Mouse (Mus musculus) T-helper 2 cell (primary cell): ENCODE data around the gene Olfr552.
"Not testable (repeated sequence)": the region's sequence is repeated elsewhere in the genome, so short reads cannot be mapped to it uniquely, and the experiment has no call there.

Experiments
- in situ Hi-C: fragments of 300-600 bp; cut with MboI, MseI; formaldehyde crosslinking; loops from one replicate; pipeline ENCODE4 v1.15.1; 2025; ENCODE audit warnings: high pct_unique_total_duplicates

Olfr552 gene

DNA sequence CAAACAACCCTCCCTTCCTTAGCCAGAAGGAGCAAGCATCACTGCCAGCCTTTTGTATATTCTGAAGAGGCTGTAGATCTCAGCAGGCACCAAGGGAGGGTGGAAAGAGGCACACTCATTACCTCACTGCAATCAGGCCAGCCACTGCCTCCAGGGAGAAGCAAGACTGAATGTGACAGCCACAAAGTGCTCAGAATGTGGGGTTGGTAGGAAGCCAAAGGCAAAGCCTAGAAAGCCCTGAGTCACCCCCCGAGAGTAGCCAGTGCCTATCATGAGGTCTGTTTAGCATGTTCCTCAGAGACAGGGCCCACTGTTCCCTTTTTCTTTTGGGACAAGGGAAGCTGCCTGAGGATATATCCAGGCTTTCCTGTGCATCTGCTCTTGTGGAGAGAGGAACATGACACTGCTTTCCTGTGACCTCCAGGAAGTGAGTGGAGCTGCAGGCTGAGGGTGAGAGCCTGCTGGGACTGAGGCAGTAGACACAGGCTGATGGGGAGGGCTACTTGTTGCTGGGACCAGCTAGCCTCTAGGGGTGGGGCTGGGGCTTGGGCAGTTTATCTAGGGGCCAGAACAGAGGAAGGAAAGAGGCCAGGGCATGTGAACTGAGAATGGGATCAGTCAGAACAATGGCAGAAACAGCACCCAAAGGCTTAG is at the start of gene Olfr552:
Gene Olfr552 (plus strand): TSS at position 393 of the 654 bp plus-strand sequence.
- in situ Hi-C loops = no loop called here

DNA sequence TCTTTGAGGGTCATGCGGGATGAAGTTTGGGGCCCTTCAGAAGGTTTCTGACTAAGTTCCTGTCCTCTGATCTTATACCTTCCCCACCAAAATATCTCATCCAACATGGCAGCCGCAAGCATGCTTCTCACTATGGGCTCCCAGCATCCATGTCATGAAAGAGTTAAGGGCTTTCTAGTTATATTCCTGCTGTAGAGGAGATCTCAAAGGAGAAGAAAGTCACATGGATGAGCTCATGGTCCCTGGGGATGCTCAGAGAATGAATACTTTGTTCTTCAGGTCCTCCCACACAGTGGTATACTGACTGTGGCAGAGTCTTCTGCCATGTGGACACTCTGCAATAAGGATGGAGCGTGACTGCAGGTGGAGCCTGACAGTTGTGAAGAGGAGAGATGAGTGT is 48.0 kb upstream of the Olfr552 start, which contains the start of gene Olfr549:
Gene Olfr549 (plus strand): TSS at position 301 of the 400 bp plus-strand sequence.
- in situ Hi-C loops = no loop called here

DNA sequence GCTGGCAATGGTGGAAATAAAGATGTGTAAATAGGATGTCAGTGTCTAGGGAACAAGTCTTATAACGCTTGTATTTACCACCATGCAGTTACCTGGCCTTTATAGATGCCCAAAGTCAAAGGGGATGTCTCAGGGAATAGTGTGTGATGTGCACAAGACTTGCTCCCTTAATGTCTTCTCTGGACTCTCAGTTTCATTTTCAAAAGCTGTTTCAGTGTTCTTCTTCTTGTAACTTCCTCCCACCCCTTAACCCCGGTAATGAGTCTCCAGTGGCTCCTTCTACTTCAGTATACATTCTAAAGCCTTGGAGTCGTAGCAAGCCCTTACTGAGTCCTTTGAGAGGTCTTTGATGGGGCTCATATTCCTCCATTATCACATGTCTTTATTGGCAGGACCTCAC is 44.3 kb upstream of the Olfr552 start:
- in situ Hi-C loops = no loop called here

DNA sequence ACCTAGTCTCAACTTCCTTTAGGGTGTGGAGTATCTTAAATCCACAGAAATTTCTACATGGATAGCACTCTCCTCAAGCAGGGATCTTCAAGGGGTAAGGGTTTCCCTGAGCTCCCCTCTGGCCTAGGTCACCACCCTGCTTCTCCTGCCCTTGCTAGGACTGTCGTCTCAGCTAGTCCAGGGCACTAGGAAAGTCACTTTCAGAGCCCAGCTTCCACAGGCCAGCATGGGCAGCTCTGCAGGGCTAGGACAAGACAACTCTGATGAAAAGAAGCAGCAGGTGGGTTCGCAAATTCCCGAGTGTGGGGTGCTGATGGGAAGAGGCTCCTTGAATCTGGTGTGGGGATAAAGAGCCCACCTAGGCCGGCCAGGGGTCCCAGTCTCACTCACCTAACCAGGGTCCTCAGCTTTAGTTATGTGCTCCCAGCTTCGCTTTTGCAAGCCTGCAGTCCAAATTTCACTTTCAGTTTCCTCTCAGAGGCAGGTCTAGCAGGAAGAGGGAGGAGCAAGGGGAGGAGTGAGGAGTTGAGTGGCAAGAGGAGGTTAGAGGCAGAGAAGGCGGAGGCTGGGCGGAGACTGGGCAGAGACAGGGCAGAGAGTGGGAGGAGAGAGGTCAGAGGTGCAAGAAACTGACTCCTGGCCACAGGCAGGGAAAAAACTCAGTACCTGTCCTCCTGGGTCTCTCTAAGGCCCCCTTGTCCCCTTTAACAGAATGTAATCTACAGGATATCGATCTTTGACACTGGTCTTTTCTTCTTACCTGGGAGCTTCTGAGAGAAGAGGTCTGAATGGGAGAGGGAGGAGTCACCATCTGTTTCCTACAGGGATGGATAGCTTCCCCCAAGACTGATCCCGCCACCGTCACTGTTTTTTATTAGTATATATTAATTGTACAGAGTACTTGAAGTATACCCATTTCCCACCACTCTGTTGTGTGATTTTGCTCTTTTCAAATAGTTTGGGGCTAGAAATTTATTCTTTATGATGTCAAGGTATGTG is 32.3 kb upstream of the Olfr552 start, which contains the start of gene Trim21:
Gene Trim21 (minus strand): TSS at position 488 of the 999 bp plus-strand sequence.
- in situ Hi-C loops = loop anchor here (5.0 kb wide), 1 partner anchor 43 kb away; no protein-coding TSS in a partner anchor

GRCm38 (mm10) chr7:102566219-102566618 is 31.4 kb upstream of the Olfr552 start:
- in situ Hi-C loops = loop anchor here (5.0 kb wide), 1 partner anchor 44 kb away; no protein-coding TSS in a partner anchor

DNA sequence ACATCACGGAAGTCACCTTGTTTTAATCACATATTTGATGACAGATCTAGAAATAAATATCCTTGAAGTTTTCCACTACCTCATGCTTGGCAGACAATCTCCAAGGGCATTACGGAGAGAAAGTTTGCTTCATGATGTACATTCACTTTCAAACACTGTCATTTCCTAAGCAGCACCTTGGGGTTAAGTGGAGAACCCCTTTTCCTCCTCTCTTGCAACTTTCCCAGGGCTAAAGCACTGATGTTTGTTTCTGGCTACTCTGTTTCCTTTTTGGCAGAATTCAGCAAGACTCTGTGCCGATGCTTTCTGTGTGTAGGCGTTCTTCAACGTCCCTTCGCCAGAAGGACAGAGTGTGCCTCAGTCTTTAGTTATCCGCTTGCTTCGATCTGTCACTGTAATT is 26.4 kb upstream of the Olfr552 start, which contains the start of gene Olfr550:
Gene Olfr550 (plus strand): TSS at position 301 of the 400 bp plus-strand sequence.
- in situ Hi-C loops = no loop called here

GRCm38 (mm10) chr7:102573174-102573830 is 24.3 kb upstream of the Olfr552 start:
- in situ Hi-C loops = no loop called here

DNA sequence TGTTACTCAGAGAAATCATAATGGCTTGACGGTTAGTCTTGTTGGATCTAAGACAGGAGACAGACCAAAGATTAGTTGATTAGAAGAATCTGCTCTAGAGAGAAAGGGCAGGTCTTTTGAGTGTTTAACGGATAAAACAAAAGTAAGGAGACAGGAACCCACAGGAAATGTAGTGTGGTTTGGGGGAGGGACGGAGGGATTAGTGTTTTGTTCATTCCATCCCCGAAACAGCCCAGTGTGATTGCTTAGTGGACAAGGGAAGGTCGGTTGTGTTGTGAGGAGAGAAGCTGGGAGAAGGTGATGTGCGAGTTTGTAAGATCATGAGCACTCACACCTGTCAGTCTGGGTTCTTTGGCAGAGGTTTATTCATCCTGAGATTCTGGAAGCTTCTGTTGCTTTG is 21.6 kb upstream of the Olfr552 start:
- in situ Hi-C loops = no loop called here

GRCm38 (mm10) chr7:102591786-102592185 is 5.8 kb upstream of the Olfr552 start, which contains the start of gene Olfr551:
Gene Olfr551 (minus strand): TSS chr7:102591886.
- in situ Hi-C loops = no loop called here

DNA sequence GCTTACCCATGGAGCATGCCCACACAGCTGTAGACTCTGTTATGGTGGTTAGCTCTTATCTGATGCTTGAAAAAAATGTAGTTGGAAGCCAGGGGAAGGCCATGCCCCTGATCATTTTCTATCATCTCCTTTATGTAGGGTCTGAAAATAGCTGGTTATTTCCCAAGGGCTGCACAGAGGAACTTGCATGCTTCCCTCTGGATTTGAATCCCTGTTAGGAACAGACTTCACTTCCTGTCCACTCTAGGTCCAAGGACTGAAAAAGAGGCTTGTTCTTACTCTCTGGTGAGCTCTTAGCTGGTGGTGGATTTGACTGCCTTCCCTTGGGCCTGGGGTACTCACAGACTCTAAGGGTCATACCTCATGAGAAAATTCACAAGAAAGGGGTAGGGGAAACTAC is 20.5 kb downstream of the Olfr552 start, which contains the start of gene Olfr553:
Gene Olfr553 (minus strand): TSS at position 101 of the 400 bp plus-strand sequence.
- in situ Hi-C loops = no loop called here

- in situ Hi-C loops = no loop called here
Observed at GRCm38 (mm10) chr7:102619608-102620007, 22.0 kb downstream of the Olfr552 start.

DNA sequence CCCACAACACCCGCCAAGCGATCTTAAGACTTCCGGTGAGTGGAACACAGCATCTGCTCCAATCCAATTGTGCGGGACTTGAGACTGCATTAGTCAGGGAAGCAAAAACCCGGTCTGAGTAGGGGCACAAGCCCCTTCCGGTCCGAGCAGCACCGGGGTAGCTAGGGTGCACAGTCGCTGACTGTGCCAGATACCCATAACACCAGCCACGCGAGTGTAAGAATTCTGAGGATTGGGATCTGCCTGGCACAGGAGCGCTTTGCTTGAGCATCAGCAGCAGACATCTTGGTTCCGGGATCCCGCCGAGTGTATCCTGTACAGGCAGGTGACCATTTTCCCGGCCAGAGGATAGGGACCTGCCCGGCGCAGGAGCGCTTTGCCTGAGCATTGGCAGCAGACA is 22.8 kb downstream of the Olfr552 start:
- in situ Hi-C loops = not testable (repeated sequence)

DNA sequence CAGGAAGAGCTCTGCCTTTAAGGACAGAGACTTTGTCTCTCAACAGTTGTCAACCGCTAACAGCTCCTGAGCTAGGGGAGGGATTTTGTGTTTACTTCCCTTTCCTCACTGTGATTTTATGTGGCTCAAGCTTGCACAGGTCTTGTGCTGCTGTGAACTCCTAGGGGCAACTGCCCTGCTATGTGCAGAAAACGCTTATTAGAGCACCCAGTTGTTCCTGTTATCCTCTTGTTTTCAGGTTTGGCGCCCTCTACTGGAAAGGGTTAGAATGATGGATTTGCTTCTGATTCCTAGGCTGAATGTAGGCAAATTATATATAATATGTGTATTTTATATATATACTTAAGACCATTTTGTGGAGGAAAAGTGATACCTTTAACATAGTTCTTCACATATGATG is 39.1 kb downstream of the Olfr552 start:
- in situ Hi-C loops = loop anchor here (5.0 kb wide), 1 partner anchor 129 kb away; no protein-coding TSS in a partner anchor

GRCm38 (mm10) chr7:102638132-102638531 is 40.6 kb downstream of the Olfr552 start, which contains the start of gene Olfr554:
Gene Olfr554 (plus strand): TSS chr7:102638432.
- in situ Hi-C loops = loop anchor here (5.0 kb wide), 1 partner anchor 131 kb away; no protein-coding TSS in a partner anchor

DNA sequence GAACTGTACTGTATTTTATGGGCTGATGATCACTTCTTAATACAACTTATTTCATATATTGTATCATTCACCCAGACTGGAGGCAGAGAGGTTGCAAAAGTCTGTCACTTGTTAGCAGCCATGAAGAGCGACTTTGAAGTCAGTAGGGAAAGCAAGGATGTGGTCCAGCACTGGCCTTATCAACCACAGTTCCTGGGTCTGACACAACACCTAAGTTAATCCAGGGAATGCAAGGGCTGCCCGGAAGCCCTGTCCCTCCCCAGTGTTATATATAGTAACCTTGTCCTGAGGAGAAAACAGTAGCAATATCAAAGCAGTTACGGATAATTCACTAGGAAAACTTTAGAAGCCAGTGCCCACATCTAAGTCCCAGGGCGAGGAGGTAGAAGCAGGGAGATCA is 47.4 kb downstream of the Olfr552 start:
- in situ Hi-C loops = not testable (repeated sequence)
